Mouse (Mus musculus): ENCODE results near the gene Trpm8.

Trpm8 gene

GRCm38 (mm10) chr1:88284946-88285320, 7.5 kb downstream of the Trpm8 start:
- DNase-seq (ENCODE audit: low read depth, low spot score): peak; percentile 90

DNA sequence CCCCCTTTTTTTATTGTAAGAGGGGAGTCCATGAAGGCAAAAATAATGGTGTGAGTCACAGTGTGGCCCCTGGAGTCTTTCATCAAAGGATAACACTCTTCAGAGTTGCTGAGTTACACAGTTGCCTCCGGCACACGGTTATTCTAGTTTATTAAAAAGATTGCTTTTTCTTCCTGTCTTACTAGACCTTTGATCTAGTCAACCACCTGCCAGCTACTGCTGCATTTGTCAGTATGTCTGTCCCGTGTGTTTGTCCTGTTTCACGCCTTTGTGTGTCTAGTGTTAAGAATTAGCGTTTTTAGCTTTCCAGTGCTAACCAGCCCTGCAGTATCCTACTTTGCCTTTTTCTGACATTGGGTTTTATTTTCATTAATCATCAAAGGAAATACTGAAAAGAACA, 8.2 kb downstream of the Trpm8 start:
- no peak for DNase-seq (ENCODE audit: low read depth, low spot score)

DNA sequence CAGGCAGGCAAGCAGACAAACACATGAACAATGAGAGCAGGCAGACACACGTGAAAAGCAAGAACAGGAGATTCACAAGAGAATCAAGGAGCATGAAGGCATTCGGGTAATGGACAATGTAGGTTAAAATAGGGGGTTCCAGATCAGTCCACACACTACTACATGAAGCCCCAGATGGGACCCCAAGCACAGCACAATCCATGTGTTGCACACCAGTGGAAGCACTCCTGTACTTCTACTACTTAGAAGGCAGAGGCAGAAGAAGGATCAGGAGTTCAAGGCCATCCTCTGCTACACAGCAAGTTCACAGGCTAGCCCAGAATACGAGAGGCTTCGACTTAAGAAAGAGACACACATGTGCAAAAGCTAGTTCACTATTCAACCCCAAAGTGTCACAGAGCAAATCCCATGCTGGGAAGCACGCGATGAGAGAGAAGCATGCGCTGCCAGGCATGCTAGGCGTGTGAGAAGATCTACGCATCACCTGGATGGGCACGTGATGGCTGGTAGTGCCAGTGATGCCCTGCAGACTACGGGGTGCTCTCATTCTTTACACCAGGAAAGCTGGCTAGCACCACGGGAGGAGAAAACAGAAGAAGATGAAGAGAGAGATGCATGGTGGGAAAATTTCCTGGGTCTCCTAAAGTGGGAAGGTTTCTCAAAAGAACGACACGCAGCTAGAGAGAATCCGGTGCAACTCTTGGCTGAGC, 8.8 kb downstream of the Trpm8 start:
- no peak for DNase-seq (ENCODE audit: low read depth, low spot score)

DNA sequence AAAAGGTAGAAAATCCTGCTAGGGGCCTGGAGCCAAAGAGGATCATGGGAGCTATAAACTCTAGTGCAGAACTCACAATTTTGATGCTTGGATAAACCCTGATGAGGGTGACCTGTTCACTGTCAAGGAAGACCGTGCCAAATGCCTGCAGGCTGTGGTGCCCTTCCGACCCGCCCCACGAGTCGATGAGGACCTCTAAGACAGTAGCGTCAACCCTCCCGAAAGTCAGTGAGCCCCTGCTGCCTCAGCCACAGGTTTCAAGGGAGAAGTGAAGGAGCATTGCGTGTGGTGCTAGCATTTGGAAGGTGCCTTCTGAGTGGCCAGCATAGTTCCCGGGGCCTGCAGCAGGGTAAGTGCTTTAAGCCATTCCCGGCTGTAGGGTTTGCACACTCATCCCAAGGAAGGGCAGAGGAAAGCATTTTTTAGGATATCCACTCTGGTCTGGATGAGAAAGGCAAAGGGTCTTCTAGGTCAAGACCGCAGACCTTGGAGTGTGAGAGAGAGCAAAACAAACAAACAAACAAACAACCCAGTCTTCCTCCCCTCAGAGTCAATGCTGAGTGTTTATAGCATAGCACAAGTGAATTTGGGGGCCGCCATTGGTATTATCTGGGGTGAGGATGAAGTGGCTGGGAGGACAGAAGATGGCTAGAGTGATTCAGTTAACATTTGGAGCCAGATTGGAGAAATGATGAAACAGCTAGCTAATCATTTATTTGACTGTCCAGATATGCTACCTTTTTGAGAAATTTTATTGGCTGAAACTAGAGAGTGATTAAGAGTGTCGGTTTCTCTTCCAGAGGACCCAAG, 9.6 kb downstream of the Trpm8 start:
- DNase-seq (ENCODE audit: low read depth, low spot score): no peak

- peak; percentile 60 for DNase-seq (ENCODE audit: low read depth, low spot score)
Observed at GRCm38 (mm10) chr1:88287697-88287980, 10.2 kb downstream of the Trpm8 start.

DNA sequence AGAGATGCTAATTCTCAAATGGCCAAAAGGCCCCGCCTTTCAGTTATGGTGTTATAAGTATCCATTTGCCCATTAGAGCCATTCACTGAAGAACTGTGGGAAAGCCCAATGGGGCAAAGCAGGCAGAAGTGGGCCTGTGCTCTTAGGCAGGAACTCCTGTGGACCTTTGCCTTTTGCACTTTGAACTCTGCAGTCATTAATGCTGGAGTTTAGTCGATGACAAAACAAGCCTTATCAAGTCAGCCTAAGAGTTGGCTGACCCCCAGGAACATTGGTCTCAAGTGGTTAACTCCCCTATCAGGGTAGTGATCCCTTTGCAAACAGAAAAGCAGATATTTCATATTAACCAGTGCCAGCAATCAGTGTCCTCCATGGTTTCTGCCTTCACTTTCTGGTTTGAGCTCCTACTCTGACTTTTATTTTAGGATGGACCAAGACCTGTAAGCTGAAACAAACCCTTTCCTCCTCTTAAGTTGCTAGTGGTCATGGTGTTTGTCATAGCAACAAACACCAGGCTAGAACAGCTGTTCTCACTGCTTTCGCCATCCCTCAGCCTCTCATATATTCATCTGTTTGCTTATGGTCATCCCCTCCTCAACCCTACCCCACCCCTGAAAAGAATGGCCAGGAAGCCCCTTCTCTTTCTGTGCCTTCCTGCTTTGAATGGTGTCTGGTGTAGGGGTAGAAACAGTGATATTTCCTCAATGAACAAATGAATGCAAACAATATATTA, 10.8 kb downstream of the Trpm8 start:
- DNase-seq (ENCODE audit: low read depth, low spot score): no peak

GRCm38 (mm10) chr1:88288789-88289127, 11.3 kb downstream of the Trpm8 start:
- no peak for DNase-seq (ENCODE audit: low read depth, low spot score)

- no peak for DNase-seq (ENCODE audit: low read depth, low spot score)
Observed at GRCm38 (mm10) chr1:88289152-88289551, 11.7 kb downstream of the Trpm8 start.

- DNase-seq (ENCODE audit: low read depth, low spot score): peak; percentile 78
Observed at GRCm38 (mm10) chr1:88289917-88290316, 12.5 kb downstream of the Trpm8 start.

DNA sequence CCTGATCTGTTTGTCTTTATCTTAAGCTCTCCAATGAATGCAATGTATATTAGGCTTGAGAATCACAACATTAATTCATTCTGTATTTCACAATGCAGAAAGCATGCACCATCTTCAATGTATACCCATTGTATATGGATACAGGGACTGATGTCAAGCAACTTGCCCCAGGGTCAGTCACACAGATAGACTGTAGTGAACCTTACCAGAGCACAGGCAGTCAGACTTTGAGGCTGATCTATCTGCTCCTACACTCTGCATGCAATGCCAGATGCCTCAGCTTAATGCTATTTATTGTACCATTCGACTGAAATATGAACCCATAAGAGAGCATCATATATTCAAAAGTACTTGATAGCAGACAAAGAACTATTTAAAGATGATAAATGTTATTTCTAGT, 13.1 kb downstream of the Trpm8 start:
- DNase-seq (ENCODE audit: low read depth, low spot score): no peak

DNA sequence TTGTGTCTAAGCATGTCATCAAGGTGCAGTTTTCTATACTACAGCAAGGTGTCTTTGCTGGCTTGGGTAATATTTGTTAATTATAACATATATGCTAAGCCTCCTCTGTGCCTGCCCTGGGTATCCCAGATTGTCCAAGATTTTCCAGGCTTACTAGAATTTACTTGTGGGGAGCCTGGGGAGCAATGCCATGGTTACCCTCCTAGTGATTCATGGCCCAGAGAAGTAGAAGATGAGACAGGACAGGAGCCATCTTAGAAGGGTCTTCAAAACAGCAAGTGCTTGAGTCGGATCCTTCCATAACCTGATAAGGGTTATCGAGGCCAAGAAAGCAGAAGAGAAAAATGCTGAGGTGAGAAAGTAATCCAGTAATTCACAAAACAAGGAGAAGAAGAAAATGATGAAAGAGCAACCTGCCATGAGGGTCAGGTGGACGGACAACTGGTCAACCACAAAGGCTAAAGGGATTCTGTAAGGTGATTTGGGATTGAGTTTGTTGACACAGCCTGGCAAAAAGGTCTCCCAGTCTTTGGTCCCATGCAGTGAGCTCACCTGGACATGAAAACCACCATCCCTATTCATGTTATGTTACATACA, 14.0 kb downstream of the Trpm8 start:
- no peak for DNase-seq (ENCODE audit: low read depth, low spot score)

- DNase-seq (ENCODE audit: low read depth, low spot score): no peak
Observed at GRCm38 (mm10) chr1:88292057-88292456, 14.6 kb downstream of the Trpm8 start.

- no peak for DNase-seq (ENCODE audit: low read depth, low spot score)
Observed at GRCm38 (mm10) chr1:88294650-88295049, 17.2 kb downstream of the Trpm8 start.

DNA sequence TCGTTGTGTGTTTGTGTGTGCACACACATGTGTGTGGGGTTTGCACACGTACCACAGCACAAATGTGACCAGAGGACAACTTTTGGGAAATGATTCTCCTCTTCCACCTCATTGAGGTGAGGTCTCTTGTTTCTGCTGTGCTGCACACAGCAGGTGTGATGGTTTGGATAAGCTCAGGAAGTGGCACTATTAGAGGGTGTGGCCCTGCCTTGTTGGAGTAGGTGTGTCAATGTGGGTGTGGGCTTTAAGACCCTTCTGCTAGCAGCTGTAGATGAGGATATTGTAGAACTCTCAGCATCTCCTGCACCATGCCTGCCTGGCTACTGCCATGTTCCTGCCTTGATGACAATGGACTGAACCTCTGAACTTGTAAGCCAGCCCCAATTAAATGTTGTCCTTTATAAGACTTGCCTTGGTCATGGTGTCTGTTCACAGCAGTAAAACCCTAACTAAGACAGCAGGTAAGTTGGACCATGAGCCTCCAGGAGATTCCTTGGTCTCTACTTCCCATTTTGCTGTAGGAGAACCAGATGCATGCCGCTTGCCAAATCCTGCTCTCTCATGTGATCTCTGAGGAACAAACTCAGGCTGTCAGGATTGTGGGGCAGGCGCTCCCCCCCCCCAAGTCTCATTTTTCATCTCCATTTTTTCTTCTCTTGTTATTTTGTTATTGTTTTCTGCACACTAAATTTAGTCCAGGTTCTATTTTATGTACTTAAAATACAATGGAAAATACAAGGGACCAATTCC, 18.9 kb downstream of the Trpm8 start:
- no peak for DNase-seq (ENCODE audit: low read depth, low spot score)

DNA sequence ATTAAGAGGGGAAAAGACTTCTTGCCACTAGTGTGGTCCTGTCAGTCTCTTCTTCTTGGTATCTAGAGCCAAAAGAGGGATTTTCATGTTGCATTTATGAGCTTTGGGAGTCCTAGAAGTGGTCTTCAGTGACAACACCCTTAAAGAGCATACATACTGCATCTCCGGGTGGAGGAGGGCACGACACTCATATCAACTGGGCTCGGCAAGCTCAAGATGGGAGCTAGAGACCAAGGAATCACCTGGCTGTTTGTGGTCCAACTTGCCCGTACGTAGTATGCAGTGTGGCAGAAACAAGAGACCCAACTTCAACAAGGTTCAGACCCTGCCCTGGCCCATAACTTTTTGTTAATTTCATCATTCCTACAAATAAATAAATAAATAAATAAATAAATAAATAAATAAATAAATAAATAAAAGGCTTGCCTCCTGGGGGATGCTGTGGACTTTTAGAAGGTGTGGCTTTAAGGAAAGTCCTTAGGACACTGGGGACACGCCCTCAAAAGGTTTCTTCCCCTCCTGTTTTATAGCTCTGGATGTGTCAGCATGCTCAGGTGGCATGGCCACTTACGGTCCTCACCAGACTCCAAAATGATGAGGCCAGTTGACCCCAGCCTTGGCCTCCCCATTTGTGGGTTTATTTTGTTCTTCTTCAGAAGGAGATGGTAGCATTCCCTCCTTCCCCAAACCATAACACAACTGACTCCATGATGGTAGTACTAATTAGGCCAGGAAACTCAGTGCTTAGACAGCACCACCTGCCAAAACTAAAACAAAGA, 20.2 kb downstream of the Trpm8 start:
- DNase-seq (ENCODE audit: low read depth, low spot score): no peak

- DNase-seq (ENCODE audit: low read depth, low spot score): no peak
Observed at GRCm38 (mm10) chr1:88298686-88299528, 21.4 kb downstream of the Trpm8 start.

- DNase-seq (ENCODE audit: low read depth, low spot score): no peak
Observed at GRCm38 (mm10) chr1:88299529-88299945, 22.1 kb downstream of the Trpm8 start.

GRCm38 (mm10) chr1:88300301-88301050, 23.0 kb downstream of the Trpm8 start:
- DNase-seq (ENCODE audit: low read depth, low spot score): no peak

Measured in R1 (cell line).